Mouse (Mus musculus): ENCODE measurements around the gene Fnbp1. TPM values are rescaled to one million over a fixed set of nuclear protein-coding genes. Genes with fewer than 3 reads are reported as not detected.

The Fnbp1 gene
- polyA plus RNA-seq, 1 experiment from 2014 or later: 35.8 TPM

GRCm38 (mm10) chr2:31160147-31160920 lies 18.5 kb upstream of the Fnbp1 start:
- Histone ChIP-seq H3K9me3 (ENCODE audit: control insufficient read depth, low read length) (no peaks in the 10 kb centered on the region), H3K4me2 (ENCODE audit: low read length) (no peak overlapping the region), H3K27me3 (replicated peaks; ENCODE audit: control insufficient read depth, insufficient read depth, low read length) (no peaks in the 10 kb centered on the region), H3K9ac (ENCODE audit: low read depth, low read length) (no peak overlapping the region), H3K27ac (ENCODE audit: low read depth, low read length) (no peak overlapping the region), H3K4me3 (ENCODE audit: low read length) (no peak overlapping the region), H3K4me1 (ENCODE audit: control insufficient read depth, insufficient read depth, low read depth, low read length) (peaks cover 3% of the 10 kb centered on the region), H3K36me3 (ENCODE audit: control insufficient read depth, insufficient read depth, low read length) (no peaks in the 10 kb centered on the region)
- no peak for ATAC-seq
- 92% methylated on average over 10 of the region's 10 CpGs for WGBS

GRCm38 (mm10) chr2:31156846-31157245 lies 15.0 kb upstream of the Fnbp1 start:
- H3K9me3 ChIP-seq (ENCODE audit: control insufficient read depth, low read length): no peaks in the 10 kb centered on the region
- no peak overlapping the region for H3K4me3 ChIP-seq (ENCODE audit: low read length)
- H3K4me2 ChIP-seq (ENCODE audit: low read length): no peak overlapping the region
- no peaks in the 10 kb centered on the region for H3K36me3 ChIP-seq (ENCODE audit: control insufficient read depth, insufficient read depth, low read length)
- H3K9ac ChIP-seq (ENCODE audit: low read depth, low read length): no peak overlapping the region
- no peaks in the 10 kb centered on the region for H3K27me3 ChIP-seq (replicated peaks; ENCODE audit: control insufficient read depth, insufficient read depth, low read length)
- H3K27ac ChIP-seq (ENCODE audit: low read depth, low read length): no peak overlapping the region
- H3K4me1 ChIP-seq (ENCODE audit: control insufficient read depth, insufficient read depth, low read depth, low read length): peaks cover 13% of the 10 kb centered on the region
- 94% methylated on average over 3 of the region's 3 CpGs for WGBS
- no peak for ATAC-seq

DNA sequence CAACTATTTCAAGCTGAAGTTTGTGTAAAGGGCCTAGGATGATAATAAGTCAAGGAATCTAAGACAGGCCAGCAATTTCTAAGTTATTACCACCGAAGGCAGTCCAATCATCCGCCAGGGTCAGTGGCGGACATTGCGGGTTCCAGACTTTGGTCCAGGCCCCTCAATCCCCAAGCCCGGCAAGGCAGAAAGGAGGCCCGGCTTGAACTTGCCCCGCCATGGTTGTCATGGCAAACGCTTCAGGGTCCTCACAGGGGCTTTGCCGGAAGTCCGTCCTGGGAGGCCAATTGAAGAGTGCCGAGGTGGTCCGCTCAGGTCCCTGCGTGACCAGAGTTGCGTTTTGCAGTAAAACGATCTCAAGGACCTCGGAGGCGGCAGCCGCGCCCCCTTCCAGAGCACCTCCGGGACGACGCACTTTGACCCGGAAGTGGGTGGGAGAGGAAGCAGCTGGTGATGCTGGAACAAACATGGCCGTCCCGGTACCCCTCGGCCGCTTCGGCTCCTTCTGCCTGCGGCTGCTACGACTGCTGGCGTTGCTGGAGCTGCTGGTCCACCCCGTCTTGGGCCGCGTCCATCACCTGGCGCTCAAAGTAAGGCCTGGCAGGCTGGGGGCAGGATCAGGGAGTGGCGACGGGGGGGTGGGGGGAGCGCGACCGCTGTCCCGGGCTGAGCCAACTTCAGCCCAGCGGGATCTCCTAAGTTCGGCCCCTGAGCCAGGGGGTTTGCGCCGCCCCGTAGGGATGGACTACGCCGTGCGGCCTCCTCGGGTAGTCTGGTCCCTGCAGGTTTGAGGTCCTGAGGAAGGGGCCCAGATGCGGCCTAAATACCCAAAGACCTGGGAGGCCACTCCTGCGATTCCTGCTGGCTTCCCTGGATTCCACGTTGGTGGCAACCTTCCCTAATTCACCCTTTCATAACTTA lies 10.3 kb upstream of the Fnbp1 start, which contains the start of gene Gpr107:
Gpr107 (plus strand) TSS at position 425 of the 921 bp plus-strand sequence.
- ATAC-seq: peak; percentile 96

GRCm38 (mm10) chr2:31150762-31151161 lies 9.0 kb upstream of the Fnbp1 start:
- Histone ChIP-seq H3K9me3 (ENCODE audit: control insufficient read depth, low read length) (no peaks in the 10 kb centered on the region), H3K27ac (ENCODE audit: low read depth, low read length) (no peak overlapping the region), H3K27me3 (replicated peaks; ENCODE audit: control insufficient read depth, insufficient read depth, low read length) (no peaks in the 10 kb centered on the region), H3K4me2 (ENCODE audit: low read length) (no peak overlapping the region; the same call in 1 of the 2 replicates), H3K4me1 (ENCODE audit: control insufficient read depth, insufficient read depth, low read depth, low read length) (peaks cover 19% of the 10 kb centered on the region), H3K4me3 (ENCODE audit: low read length) (no peak overlapping the region), H3K36me3 (ENCODE audit: control insufficient read depth, insufficient read depth, low read length) (peaks cover 17% of the 10 kb centered on the region), H3K9ac (ENCODE audit: low read depth, low read length) (no peak overlapping the region)
- no peak for ATAC-seq

More for the DNA sequence above, 10.3 kb upstream of the Fnbp1 start, which contains the start of gene Gpr107:
- H3K27ac ChIP-seq (ENCODE audit: low read depth, low read length): peak within 1 kb of the TSS; percentile 87
- H3K9ac ChIP-seq (ENCODE audit: low read depth, low read length): peak within 1 kb of the TSS; percentile 91
- H3K27me3 ChIP-seq (replicated peaks; ENCODE audit: control insufficient read depth, insufficient read depth, low read length): no peaks in the 10 kb centered on the region
- H3K4me1 ChIP-seq (ENCODE audit: control insufficient read depth, insufficient read depth, low read depth, low read length): peaks cover 19% of the 10 kb centered on the region
- peak within 1 kb of the TSS; percentile 75 for H3K4me2 ChIP-seq (ENCODE audit: low read length)
- peak within 1 kb of the TSS; percentile 89 for H3K4me3 ChIP-seq (ENCODE audit: low read length)
- WGBS: 0% methylated on average over 53 of the region's 53 CpGs
- no peaks in the 10 kb centered on the region for H3K9me3 ChIP-seq (ENCODE audit: control insufficient read depth, low read length)
- H3K36me3 ChIP-seq (ENCODE audit: control insufficient read depth, insufficient read depth, low read length): peaks cover 9% of the 10 kb centered on the region; the same call in 1 of the 2 replicates

DNA sequence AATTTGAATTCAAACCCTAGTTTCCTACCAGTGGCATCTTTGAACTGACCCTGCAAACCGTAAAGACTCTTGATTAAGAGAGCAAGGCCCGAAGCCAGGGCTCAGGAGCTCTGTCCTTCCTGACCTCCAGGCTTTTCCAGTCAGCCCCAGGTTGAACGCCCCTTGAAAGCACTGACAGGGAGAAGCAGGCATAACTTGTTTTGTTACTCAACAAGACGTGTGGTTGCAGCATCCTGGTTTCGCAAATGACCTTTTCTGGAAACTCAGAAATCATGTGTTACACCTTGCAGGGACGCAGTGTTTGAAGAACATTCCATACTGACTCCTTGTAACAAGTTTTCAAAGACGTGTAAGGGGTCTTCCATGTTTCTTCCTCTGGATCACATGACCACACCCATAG lies 5.2 kb upstream of the Fnbp1 start:
- no peak overlapping the region for H3K4me3 ChIP-seq (ENCODE audit: low read length)
- no peak for ATAC-seq
- WGBS: 91% methylated on average over 7 of the region's 7 CpGs
- H3K9ac ChIP-seq (ENCODE audit: low read depth, low read length): no peak overlapping the region
- no peak overlapping the region for H3K27ac ChIP-seq (ENCODE audit: low read depth, low read length)
- no peak overlapping the region for H3K4me2 ChIP-seq (ENCODE audit: low read length)
- H3K36me3 ChIP-seq (ENCODE audit: control insufficient read depth, insufficient read depth, low read length): peaks cover 17% of the 10 kb centered on the region
- peaks cover 10% of the 10 kb centered on the region for H3K4me1 ChIP-seq (ENCODE audit: control insufficient read depth, insufficient read depth, low read depth, low read length)
- H3K27me3 ChIP-seq (replicated peaks; ENCODE audit: control insufficient read depth, insufficient read depth, low read length): no peaks in the 10 kb centered on the region
- no peaks in the 10 kb centered on the region for H3K9me3 ChIP-seq (ENCODE audit: control insufficient read depth, low read length)

DNA sequence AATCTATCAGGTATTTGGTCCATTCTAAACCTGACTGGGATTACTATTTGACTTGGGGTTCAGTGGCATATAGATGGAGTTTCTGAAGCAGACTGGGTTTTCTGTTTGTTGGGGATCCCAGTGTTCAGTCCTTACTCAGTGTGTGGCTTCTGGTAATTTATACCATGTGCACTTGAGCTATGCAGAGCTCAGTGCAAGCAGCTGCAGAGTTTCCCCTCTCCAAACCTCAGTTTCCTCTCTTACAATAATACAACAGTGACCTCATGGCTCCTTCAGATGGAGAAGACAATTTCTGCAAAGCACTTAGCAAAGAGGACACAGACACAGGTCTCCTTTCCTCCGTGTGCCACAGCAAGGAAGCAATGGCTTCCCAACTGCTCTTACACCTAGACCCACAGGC lies 3.1 kb upstream of the Fnbp1 start:
- H3K9ac ChIP-seq (ENCODE audit: low read depth, low read length): no peak overlapping the region
- no peak for ATAC-seq
- H3K36me3 ChIP-seq (ENCODE audit: control insufficient read depth, insufficient read depth, low read length): peaks cover 13% of the 10 kb centered on the region
- no peaks in the 10 kb centered on the region for H3K9me3 ChIP-seq (ENCODE audit: control insufficient read depth, low read length)
- no peak overlapping the region for H3K4me3 ChIP-seq (ENCODE audit: low read length)
- H3K27me3 ChIP-seq (replicated peaks; ENCODE audit: control insufficient read depth, insufficient read depth, low read length): no peaks in the 10 kb centered on the region
- no peak overlapping the region for H3K27ac ChIP-seq (ENCODE audit: low read depth, low read length)
- H3K4me2 ChIP-seq (ENCODE audit: low read length): no peak overlapping the region
- WGBS: 76% methylated on average over 1 of the region's 1 CpGs
- H3K4me1 ChIP-seq (ENCODE audit: control insufficient read depth, insufficient read depth, low read depth, low read length): peaks cover 9% of the 10 kb centered on the region

DNA sequence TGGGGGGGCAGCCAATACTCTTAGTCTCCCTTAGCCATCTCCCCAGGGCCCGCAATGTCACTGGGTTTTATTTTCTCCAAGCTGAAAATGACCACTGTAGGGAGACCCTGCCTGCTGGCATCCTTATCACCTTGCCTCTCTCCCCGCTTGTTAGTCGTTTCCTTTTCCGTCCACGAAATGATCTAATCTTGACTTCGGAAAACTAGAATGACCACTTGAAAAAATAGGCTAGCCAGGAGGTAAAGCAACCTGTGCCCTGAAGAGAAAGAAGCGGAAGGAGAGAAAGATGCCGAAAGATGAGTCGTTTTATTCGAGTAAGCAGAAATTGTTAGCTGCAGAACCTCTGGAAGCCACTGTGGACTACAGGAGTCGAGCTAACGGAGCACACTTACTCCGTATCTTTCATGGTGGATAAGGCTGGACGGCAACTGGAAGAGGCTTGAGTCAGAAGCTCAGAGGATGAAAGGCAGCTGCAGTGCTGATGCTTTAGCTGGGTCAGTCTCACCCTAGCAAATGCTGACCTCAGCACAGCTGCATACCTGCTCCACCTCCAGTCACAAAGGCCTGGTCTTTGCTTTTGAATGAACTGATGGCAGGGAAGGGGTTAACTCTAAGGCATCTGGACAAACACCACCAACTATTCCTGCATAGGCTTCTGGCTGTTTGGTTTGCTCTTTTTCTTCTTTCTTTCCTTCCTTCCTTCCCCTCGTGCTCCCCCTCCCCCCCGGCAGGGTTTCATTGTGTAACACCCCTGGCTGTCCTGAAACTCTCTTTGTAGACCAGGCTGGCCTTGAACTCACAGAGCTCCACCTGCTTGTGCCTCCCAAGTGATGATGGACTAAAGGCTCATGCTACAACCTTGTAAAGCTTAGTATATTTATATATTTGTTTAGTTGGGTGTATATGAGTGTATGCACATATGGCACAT lies 2.2 kb upstream of the Fnbp1 start:
- Histone ChIP-seq H3K27ac (ENCODE audit: low read depth, low read length) (no peak overlapping the region), H3K36me3 (ENCODE audit: control insufficient read depth, insufficient read depth, low read length) (peaks cover 11% of the 10 kb centered on the region), H3K9ac (ENCODE audit: low read depth, low read length) (no peak overlapping the region), H3K4me2 (ENCODE audit: low read length) (no peak overlapping the region), H3K4me3 (ENCODE audit: low read length) (no peak overlapping the region), H3K27me3 (replicated peaks; ENCODE audit: control insufficient read depth, insufficient read depth, low read length) (no peaks in the 10 kb centered on the region), H3K9me3 (ENCODE audit: control insufficient read depth, low read length) (no peaks in the 10 kb centered on the region), H3K4me1 (ENCODE audit: control insufficient read depth, insufficient read depth, low read depth, low read length) (peaks cover 11% of the 10 kb centered on the region)
- 85% methylated on average over 16 of the region's 16 CpGs for WGBS
- ATAC-seq: no peak

DNA sequence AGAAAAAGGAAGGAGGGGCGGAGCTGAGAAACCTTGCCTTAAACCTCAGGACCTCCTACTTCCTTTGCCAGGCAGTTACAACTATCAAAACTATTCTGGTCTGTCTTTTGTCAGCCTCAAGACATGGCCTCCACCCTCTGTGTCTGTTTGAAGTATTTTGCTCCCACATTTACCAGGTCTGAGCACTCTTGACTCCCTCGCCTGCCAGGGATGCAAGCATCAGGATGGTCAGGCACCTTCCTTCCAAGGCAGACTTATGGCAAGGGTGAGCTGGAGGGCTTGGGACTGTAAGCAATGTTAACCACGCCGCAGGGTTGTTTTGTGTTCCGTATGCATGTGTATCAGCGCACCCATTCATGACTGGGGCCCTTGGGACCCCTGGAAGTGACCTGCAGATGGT lies 1.5 kb upstream of the Fnbp1 start:
- Histone ChIP-seq H3K9ac (ENCODE audit: low read depth, low read length) (no peak overlapping the region), H3K9me3 (ENCODE audit: control insufficient read depth, low read length) (no peaks in the 10 kb centered on the region), H3K4me2 (ENCODE audit: low read length) (no peak overlapping the region), H3K4me1 (ENCODE audit: control insufficient read depth, insufficient read depth, low read depth, low read length) (peaks cover 11% of the 10 kb centered on the region), H3K4me3 (ENCODE audit: low read length) (no peak overlapping the region), H3K36me3 (ENCODE audit: control insufficient read depth, insufficient read depth, low read length) (peaks cover 11% of the 10 kb centered on the region), H3K27ac (ENCODE audit: low read depth, low read length) (no peak overlapping the region), H3K27me3 (replicated peaks; ENCODE audit: control insufficient read depth, insufficient read depth, low read length) (no peaks in the 10 kb centered on the region)
- ATAC-seq: no peak
- 87% methylated on average over 6 of the region's 6 CpGs for WGBS
